Mouse (Mus musculus): ENCODE data around the gene Ovol3. TPM values are rescaled to one million over a fixed set of nuclear protein-coding genes. Genes with fewer than 3 reads are reported as not detected.

Gene Ovol3
- total RNA-seq, 1 experiment from 2014 or later: not detected

DNA sequence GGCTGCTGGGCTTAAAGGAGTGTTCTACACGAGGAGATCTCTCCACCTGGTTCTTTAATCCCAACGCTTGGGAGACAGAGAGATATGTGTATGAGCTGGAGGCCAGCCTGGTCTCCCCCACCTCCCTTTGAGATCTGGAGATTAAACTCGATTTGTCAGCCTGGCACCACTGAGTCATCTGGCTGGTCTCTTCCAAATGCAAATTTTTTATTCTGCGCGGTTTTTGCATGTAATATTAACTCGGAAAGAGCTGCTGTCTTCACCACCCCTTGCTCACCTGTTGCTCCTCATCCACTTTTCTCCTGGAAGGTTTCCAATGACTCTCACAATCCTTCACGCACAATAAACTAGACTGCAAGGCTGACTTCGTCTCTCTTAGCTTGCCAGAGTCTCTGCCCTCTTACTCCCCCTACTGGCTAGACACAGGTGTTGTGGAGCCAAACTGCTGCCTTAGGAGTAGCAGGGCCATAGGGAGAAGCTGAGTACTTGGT, 37.0 kb downstream of the Ovol3 start, which contains the start of gene Capns1:
Capns1 (minus strand) TSS at position 331 of the 491 bp plus-strand sequence.
- peak; percentile 82 for ATAC-seq (ENCODE audit: extremely low read depth, insufficient number of reproducible peaks, low FRiP score, poor library complexity, severe bottlenecking)

DNA sequence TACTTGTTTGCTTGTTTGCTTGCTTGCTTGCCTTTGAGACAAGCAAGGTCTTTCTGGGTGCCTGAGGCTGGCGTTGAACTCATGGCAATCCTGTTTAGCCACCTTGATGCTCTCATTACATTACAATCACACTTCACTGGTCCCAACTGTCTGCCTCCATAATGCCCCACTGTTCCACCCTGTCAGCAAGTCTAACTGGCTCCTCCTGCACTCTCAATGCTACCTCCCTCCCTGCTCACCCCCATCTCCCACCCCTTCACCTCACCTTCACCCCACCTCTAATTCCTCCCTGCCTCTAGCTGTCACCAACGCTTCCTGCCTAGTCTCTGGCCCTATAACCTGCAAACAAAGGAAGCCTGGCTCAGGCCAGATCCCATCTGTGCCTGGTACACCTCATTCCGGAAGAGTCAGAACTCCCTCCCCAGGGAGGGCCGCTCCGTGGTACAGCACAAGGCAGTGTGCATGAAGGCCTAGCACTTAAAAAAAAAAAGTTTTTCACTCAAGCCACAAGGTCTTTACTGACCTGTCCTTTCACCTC, 37.9 kb downstream of the Ovol3 start:
- ATAC-seq (ENCODE audit: extremely low read depth, insufficient number of reproducible peaks, low FRiP score, poor library complexity, severe bottlenecking): no peak

DNA sequence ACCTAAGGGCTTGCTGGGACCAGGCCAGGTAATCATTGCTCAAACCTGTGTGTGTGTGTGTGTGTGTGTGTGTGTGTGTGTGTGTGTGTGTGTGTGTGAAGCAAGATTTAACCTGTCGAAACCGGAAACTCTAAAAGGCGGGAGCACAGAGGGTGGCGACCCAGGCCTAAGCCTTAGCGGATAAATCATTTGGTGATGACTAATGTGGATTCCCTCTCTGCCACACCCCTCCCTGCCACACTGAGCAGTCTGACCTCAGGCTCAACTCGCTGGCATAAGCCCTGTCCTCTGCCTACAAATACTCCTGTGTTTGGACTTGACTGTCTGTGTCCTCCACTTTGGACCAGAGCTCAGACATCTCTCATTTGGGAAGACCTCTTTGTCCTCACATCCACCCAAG, 39.4 kb downstream of the Ovol3 start:
- ATAC-seq (ENCODE audit: extremely low read depth, insufficient number of reproducible peaks, low FRiP score, poor library complexity, severe bottlenecking): no peak

DNA sequence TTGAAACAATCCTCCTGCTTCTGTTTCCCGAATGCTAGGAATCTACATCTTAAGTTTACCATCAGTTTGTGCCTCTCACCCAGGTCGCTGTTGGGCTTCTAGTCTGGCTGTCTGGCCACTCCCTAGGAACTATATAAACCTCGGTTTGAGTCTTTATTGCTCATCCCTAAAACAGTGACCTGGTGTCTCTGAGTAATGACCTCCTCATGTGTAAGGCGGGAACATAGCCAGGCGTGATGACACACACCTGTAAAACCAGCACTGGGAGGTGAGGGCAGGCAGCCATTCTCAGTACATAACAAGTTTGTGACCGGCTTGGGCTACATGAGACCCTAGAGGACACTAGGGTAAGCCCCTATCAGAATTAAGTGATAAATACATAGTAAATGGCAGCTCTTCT, 40.1 kb downstream of the Ovol3 start:
- ATAC-seq (ENCODE audit: extremely low read depth, insufficient number of reproducible peaks, low FRiP score, poor library complexity, severe bottlenecking): no peak

DNA sequence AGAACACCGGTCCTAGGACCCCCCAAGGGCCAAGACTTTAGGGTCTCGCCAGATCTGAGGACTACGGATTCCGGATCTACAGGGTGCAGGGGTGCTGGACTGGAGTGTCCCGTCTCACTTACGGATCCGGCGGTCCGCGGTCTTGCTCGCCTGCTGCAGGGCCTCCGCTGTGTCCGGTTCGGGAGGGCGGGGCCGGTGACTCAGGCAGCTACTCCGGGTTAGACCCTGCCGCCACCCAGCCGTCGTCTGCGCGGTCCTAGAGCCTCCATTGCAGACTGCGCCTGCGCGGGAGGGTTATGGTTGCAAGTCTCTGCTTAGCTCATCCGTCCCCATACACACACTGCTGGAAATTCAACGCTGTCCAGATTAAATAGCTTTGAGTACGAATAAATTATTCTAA, 40.6 kb downstream of the Ovol3 start:
- peak; percentile 84 for ATAC-seq (ENCODE audit: extremely low read depth, insufficient number of reproducible peaks, low FRiP score, poor library complexity, severe bottlenecking)

DNA sequence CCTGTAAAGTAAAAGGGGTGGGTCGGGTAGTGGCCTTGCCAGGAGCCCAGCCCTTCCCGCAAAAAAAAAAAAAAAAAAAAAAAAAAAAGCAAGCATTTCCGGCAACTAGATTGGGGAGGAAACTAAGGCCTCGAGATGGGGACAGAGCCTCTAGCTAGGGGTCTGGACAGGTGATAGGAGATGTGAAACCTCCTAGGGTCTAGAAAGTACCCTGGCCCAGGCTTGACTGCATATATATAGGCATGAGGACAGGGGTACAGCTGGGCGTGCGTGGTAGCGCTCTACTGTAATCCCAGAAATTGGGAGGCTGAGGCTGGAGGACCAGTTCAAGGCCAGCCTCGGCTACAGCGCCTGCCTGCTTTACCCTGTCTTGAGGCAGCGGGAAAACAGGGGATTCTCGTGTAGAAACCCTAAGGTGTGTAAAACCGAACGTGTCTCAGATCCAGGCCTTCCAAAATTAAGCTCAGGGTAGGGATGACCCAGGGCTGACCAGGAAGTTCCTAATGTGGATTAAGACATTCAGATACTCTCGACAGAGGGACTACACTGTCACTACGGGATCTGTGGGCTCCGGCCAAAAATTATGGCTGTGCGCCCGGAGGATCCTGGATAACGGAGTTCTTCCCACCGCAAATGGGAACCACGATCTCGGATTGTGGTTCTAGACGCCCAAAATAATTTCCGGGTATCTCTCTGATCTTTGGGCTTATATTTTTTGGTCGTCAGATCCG, 41.3 kb downstream of the Ovol3 start:
- ATAC-seq (ENCODE audit: extremely low read depth, insufficient number of reproducible peaks, low FRiP score, poor library complexity, severe bottlenecking): no peak

DNA sequence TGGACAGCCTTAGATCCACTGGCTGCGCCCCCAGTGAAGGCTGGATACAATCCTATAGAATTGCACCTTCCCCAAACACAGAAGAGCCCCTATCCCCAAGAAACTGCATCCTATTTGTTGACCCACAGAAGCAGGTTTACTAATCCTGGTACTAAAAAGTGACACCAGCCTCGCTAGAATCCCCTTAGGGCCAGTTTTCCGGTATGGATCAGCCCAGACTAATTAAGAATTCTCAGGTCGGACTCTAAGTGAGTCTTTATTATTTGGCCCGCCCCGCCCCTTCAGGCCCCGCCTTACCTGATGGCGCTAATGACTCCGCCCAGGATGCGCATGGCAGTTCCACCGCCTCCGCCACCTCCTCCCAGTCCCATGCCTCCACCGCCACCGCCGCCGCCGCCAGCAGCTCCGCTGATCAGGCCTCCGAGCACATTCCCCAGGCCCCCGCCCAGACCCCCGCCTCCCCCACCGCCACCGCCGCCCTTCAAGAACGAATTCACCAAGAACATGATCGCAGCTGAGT, 41.9 kb downstream of the Ovol3 start:
- ATAC-seq (ENCODE audit: extremely low read depth, insufficient number of reproducible peaks, low FRiP score, poor library complexity, severe bottlenecking): peak; percentile 57

DNA sequence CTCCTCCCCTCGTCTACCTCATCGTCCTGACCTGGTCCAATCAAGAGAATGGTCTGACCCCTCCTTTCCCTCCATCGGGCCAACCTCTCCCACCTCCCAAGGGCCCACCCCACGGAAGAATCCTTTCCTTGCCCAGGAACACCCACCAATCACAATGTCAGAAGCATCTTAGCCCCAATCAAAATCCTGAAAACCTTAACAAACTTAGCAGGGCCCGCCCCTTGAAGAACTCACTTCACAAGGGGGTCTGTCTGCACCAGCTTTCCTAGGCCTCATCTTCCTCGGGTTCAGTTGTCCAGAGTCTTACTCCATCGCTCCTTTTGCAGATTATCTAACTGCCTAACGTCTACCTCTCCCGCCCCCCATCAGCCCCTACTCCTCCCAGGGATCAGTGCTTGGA, 42.5 kb downstream of the Ovol3 start:
- ATAC-seq (ENCODE audit: extremely low read depth, insufficient number of reproducible peaks, low FRiP score, poor library complexity, severe bottlenecking): no peak

DNA sequence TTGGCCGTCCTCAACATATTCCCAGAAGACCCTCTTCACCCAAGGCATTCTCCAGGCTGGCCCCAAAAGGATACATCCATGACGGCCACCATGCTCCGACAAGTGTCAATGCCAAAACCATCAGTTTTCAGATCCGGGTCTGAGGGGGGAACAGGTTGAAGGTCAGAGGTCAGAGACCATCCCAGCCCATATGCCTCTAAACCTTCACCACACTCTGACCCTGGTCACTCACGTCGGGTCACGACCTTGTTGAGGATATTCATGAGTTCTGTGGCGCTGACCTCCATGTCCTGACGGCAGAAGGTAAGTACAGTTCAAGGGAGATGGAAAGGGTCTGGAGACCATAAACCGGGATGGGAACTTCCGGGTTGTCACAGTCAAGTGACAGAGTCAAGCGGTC, 43.4 kb downstream of the Ovol3 start:
- ATAC-seq (ENCODE audit: extremely low read depth, insufficient number of reproducible peaks, low FRiP score, poor library complexity, severe bottlenecking): no peak

DNA sequence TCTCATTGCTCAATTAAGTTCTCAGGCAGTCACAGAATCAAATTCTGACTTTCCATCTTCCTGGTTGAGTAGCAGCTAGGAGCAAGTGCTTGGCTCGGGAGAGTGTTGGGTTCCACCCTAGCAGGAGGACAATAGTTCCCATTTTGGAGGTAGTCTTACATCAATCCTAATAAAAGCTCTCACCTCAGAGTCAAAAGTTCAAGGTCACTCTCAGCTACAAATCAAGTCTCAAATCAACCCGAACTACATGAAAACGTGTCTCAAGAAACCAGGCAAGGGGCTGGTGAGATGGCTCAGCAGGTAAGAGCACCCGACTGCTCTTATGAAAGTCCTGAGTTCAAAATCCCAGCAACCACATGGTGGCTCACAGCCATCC, 46.4 kb downstream of the Ovol3 start:
- no peak for ATAC-seq (ENCODE audit: extremely low read depth, insufficient number of reproducible peaks, low FRiP score, poor library complexity, severe bottlenecking)

DNA sequence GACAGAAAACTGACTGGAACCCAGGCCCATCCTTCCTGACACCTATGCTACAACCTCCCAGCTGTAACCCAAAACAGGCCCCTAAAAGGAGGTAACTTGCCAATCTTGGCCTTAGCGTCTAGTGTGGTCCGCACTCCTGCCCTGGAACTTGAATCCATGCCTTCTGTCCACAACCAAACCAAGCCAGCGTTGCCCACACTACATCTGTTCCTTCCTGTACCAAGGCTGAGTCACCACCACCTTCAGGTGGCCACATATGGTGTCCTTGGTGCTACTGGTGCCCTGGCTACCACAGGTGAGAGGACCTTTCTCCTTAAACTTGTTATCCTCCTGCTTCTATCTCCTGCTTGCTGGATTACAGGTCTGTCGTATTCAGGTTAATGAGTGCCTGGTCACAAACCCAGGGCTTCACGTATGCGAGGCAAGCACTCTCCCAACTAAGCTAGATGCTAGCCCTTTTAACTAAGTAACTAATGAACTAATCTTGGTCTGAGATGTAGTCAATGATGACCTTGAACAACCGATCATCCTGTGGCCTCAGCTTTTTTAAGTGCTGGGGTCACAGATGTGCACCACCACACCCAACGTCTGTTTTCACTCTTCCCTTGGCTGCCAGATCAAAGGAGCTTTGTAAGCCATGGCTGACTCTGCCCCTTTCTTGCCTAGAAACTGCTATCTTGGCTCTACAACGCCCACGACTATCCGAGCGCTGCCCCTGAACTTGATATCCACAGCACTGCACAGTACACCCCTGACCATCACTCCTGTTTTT, 47.0 kb downstream of the Ovol3 start:
- no peak for ATAC-seq (ENCODE audit: extremely low read depth, insufficient number of reproducible peaks, low FRiP score, poor library complexity, severe bottlenecking)

DNA sequence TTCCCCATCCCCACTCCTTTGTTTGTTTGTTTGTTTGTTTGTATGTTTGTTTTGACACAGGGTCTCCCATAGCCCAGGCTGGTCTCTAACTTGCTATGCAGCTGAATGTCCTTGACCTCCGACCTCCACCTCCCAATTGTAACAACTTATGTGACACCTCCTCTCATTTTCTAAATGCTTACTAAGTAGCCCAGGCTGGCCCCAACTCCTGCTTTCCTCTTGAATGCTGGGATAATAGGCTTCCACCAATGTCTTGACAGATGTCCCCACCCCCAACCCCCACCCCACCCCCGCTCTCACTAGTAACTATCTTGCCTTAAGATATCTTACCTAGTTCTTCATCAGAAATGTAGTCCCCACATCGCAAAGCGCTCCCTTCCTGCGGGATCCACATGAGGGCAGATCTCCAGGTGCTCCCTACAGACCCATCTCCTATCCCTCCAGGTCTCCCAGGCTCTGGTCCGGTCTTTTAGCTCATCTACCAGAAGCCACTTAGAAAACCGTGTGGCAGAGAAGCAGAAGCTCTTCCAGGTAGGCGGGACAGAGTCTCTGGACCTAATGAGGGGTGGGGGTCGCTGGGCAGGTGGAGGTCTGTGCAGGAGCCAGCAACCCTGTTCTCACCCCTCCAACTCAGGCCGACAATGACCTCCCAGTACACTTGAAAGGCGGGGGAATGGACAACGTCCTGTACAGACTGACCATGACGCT, 50.7 kb downstream of the Ovol3 start:
- no peak for ATAC-seq (ENCODE audit: extremely low read depth, insufficient number of reproducible peaks, low FRiP score, poor library complexity, severe bottlenecking)

DNA sequence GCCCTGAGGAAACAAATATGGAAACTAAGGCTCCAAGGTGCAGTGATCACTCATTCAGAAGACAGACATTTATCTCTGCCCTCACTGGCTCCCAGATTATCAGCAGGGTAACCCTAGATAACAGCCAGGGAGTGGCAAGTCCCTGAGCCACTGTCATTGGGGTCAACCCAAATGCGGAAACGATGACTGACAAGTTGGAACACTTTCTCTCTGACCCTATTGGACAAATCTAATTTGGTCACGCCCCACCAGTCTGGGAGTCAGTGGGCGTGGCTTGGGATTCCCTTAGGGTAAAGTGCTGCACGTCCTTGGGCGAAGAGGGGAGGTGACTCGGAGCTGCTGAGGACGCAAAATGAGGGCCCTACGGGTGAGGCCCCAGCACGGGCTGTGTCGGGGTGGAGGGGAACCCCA, 51.6 kb downstream of the Ovol3 start, which contains the start of gene Cox7a1:
Cox7a1 (plus strand) TSS at position 266 of the 411 bp plus-strand sequence.
- ATAC-seq (ENCODE audit: extremely low read depth, insufficient number of reproducible peaks, low FRiP score, poor library complexity, severe bottlenecking): peak; percentile 73

Other genes starting within 250 kb of the Ovol3 start
- gene Zfp14, start 184.3 kb downstream of the Ovol3 start, total RNA-seq (2017): 3.6 and 4.3 TPM in 2 replicates
- gene Zfp82, start 162.8 kb downstream of the Ovol3 start, total RNA-seq (2017): 9.6 and 12.9 TPM in 2 replicates
- not detected in 2 replicates for gene Gm26920, start 145.3 kb downstream of the Ovol3 start, total RNA-seq (2017)
- gene Zfp566, start 145.2 kb downstream of the Ovol3 start, total RNA-seq (2017): 4.9 and 5.8 TPM in 2 replicates
- gene Zfp260, start 140.9 kb downstream of the Ovol3 start, total RNA-seq (2017): 42.7 and 44.6 TPM in 2 replicates
- 10.6 and 14.1 TPM in 2 replicates for gene Zfp382, start 113.8 kb downstream of the Ovol3 start, total RNA-seq (2017)
- 44.2 and 46.8 TPM in 2 replicates for gene Zfp146, start 66.0 kb downstream of the Ovol3 start, total RNA-seq (2017)
- gene Cox7a1, start 51.6 kb downstream of the Ovol3 start, total RNA-seq (2017): not detected in 2 replicates
- gene Capns1, start 36.9 kb downstream of the Ovol3 start, total RNA-seq (2017): 137 and 168 TPM in 2 replicates
- 26.0 and 30.3 TPM in 2 replicates for gene Polr2i, start 3.8 kb downstream of the Ovol3 start, total RNA-seq (2017)
- 16.5 and 21.6 TPM in 2 replicates for gene Tbcb, start 3.5 kb downstream of the Ovol3 start, total RNA-seq (2017)
- gene Thap8, start 44.4 kb upstream of the Ovol3 start, total RNA-seq (2017): 0.98 TPM in 1 of 2 replicates, not detected in the other
- gene Wdr62, start 44.7 kb upstream of the Ovol3 start, total RNA-seq (2017): 1.8 and 2.6 TPM in 2 replicates
- 1.3 TPM in 1 of 2 replicates, not detected in the other for gene Clip3, start 56.0 kb upstream of the Ovol3 start, total RNA-seq (2017)
- gene Alkbh6, start 73.0 kb upstream of the Ovol3 start, total RNA-seq (2017): 35.1 and 37.2 TPM in 2 replicates
- 0.74 and 4.0 TPM in 2 replicates for gene Syne4, start 79.1 kb upstream of the Ovol3 start, total RNA-seq (2017)
- gene E130208F15Rik, start 86.0 kb upstream of the Ovol3 start, total RNA-seq (2017): 4.7 and 6.6 TPM in 2 replicates
- 8.8 and 10.8 TPM in 2 replicates for gene Sdhaf1, start 88.2 kb upstream of the Ovol3 start, total RNA-seq (2017)
- gene Lrfn3, start 127.0 kb upstream of the Ovol3 start, total RNA-seq (2017): not detected in 2 replicates
- gene Tyrobp, start 178.0 kb upstream of the Ovol3 start, total RNA-seq (2017): 1,375 and 1,494 TPM in 2 replicates
- gene Hcst, start 184.1 kb upstream of the Ovol3 start, total RNA-seq (2017): 44.4 and 46.6 TPM in 2 replicates
- gene Nfkbid, start 186.0 kb upstream of the Ovol3 start, total RNA-seq (2017): 34.3 and 46.9 TPM in 2 replicates
- gene Aplp1, start 209.8 kb upstream of the Ovol3 start, total RNA-seq (2017): 0.98 TPM in 1 of 2 replicates, not detected in the other
- not detected in 2 replicates for gene Kirrel2, start 222.0 kb upstream of the Ovol3 start, total RNA-seq (2017)
- not detected in 2 replicates for gene Nphs1, start 222.6 kb upstream of the Ovol3 start, total RNA-seq (2017)